Mouse (Mus musculus): ENCODE data around the gene Tdrd1.

Gene Tdrd1

DNA sequence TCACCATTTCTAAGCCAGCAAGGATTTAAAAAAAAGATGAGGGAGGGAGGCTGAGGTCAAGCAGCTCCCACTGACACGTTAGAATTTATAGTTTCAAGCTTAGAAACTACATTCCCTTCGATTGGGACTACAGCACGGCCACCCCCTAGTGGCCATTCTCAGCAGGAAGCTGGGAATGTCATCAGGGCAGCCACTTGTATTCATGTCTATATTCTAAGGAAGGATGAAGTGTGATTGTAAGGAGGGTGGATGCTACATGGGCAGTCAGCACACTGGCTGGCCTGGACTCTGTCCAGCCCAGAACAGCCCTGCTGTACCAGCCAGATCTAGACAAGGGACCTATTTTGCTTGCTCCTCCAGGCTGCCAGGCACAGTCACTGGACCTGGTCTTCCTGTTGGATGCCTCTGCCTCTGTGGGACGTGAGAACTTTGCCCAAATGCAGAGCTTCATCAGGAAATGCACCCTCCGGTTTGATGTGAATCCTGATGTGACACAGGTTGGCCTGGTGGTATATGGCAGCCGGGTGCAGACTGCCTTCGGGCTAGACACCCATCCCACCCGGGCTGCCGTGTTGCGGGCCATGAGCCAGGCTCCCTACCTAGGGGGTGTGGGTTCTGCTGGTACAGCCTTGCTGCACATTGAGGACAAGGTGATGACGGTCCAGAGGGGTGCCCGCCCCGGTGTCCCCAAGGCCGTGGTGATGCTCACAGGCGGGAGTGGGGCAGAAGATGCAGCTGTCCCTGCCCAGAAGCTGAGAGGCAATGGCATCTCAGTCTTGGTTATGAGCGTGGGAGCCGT is 82.7 kb downstream of the Tdrd1 start:
- in situ Hi-C loops (cut with MboI, MseI): no loop called here

DNA sequence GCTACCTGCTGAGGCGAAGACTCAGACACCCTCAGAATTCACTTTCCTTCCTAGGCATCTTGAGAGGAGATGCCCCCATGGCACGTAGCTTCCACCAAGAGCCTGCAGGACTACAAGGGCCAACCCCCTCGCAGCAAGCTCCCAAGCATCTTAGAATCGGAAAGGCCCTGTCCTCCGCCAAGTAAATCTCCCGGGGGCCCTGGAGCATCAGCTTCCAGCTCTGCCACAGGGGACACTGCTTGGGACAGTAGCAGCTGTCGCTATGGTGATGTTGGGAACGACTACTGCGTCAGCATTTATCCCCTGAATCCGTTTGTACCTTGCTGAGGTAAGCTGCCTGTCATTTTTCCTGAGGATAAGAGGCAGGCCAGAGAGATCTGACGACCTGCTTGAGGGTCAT is 84.6 kb downstream of the Tdrd1 start:
- in situ Hi-C loops (cut with MboI, MseI): loop anchor here (5.0 kb wide), 1 partner anchor 48 kb away; no protein-coding TSS in a partner anchor

DNA sequence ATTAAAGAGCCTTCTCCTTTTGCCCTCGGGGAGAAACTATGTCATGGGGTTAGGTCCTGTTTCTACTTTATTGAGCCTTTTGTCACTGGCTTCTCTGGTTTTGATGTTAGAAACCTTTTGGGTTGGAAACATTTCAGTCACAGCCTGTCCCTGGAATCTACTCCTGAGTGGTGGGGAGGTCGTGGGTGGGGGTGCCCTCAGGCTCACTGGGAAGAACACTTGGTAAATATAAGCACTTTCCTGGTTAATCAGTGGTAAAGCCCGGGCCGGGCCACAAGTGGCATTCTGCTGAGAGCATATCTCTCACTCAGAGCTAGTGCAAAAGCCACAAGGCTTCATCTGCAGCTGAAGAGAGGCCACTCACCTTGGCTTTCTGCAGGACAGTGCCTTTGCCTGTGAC is 87.8 kb downstream of the Tdrd1 start:
- in situ Hi-C loops (cut with MboI, MseI): loop anchor here (5.0 kb wide), 1 partner anchor 51 kb away; no protein-coding TSS in a partner anchor

DNA sequence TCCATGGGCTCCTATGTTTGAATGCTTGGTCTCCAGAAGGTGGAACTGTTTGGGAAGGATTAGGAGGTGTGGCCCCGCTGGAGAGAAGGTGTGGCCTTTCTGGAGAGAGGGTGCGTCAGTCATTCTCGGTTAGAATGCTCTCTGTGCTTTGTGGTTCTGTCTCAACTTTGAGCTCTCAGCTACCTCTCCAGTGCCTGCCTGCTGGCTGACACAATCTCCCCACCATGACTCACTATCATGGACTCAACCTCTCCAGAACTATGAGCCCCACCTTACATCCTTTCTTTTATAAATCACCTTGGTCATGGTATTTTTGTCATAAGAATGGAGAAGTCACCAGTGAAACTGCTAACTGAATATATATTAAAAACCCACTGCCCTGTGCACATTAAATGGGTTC is 88.6 kb downstream of the Tdrd1 start:
- in situ Hi-C loops (cut with MboI, MseI): loop anchor here (5.0 kb wide), 1 partner anchor 52 kb away; no protein-coding TSS in a partner anchor

DNA sequence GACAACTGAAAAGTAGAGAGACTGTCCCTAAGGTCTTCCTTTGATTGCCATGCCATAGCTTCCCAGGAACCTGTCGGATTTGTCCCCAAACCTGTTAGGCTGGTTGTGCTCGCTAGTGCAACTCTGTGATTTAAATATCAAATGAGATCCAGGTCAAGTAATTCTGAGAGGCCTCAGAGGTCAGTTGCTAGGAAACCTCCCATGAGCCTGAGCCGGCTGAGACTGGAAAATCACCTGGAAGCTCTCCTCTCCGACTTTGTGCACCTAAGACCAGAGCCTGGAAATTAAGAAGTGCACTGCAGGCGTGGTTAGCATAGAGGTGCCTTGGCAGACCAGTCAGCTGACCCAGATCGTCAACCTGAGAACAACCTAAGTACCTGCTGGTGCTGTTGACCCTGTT is 89.1 kb downstream of the Tdrd1 start:
- in situ Hi-C loops (cut with MboI, MseI): no loop called here
